In genomic region chr1:153556202-153556601, GRCm38 (mm10) we compare ENCODE assay signal across 19 mouse cellular contexts. TPM values are rescaled to one million over a fixed set of nuclear protein-coding genes. Genes with fewer than 3 reads are reported as not detected.
DNase-seq lines count a peak whose midpoint lies in the region; ATAC-seq and TF ChIP-seq lines count a peak whose summit lies in the region.
"Had no signal": no experiment of that assay in that cellular context is flagged by ENCODE, and none has a peak within 500 bp of the region (broad histone marks: within the 10 kb centered on the region; RNA-seq: fewer than 3 reads in every experiment).

No protein-coding gene starts in this region.

- H3K36me3 ChIP-seq in limb, embryonic 11.5 days (ENCODE audit: control insufficient read depth, insufficient read depth, low read length), result no peaks in the 10 kb centered on the region
- no peaks in the 10 kb centered on the region for H3K36me3 ChIP-seq in limb, embryonic 10.5 days
- H3K36me3 ChIP-seq in limb, embryonic 13.5 days, result no peaks in the 10 kb centered on the region
- no peaks in the 10 kb centered on the region for H3K36me3 ChIP-seq in liver, postnatal 0 days (replicated peaks; ENCODE audit: insufficient read depth, low read length)
- H3K36me3 ChIP-seq: embryonic facial prominence, embryonic 15.5 days; G1E; hindbrain, embryonic 12.5 days; hindbrain, embryonic 15.5 days had no signal

- no peak overlapping the region for H3K4me2 ChIP-seq in limb, embryonic 11.5 days (ENCODE audit: low read depth, severe bottlenecking)
- H3K4me2 ChIP-seq in limb, embryonic 13.5 days (replicated peaks), result no peak overlapping the region
- H3K4me2 ChIP-seq in liver, postnatal 0 days (ENCODE audit: low read depth, low read length), result no peak overlapping the region
- H3K4me2 ChIP-seq: embryonic facial prominence, embryonic 15.5 days; heart, embryonic 11.5 days; hindbrain, embryonic 12.5 days; hindbrain, embryonic 15.5 days had no signal

- no peak overlapping the region for H3K27ac ChIP-seq in limb, embryonic 11.5 days (replicated peaks; ENCODE audit: low read depth, low read length)
- H3K27ac ChIP-seq in limb, embryonic 10.5 days, result no peak overlapping the region
- no peak overlapping the region for H3K27ac ChIP-seq in limb, embryonic 13.5 days
- H3K27ac ChIP-seq in liver, postnatal 0 days (ENCODE audit: low read depth), result no peak overlapping the region
- H3K27ac ChIP-seq: embryonic facial prominence, embryonic 15.5 days; gastrocnemius, adult 2 months; hindbrain, embryonic 12.5 days; hindbrain, embryonic 15.5 days had no signal

- no peaks in the 10 kb centered on the region for H3K9me3 ChIP-seq in limb, embryonic 11.5 days (ENCODE audit: control insufficient read depth, low read length)
- H3K9me3 ChIP-seq in limb, embryonic 10.5 days (replicated peaks), result no peaks in the 10 kb centered on the region
- H3K9me3 ChIP-seq in limb, embryonic 13.5 days, result no peaks in the 10 kb centered on the region
- H3K9me3 ChIP-seq in liver, postnatal 0 days (ENCODE audit: low read length), result no peaks in the 10 kb centered on the region
- H3K9me3 ChIP-seq: embryonic facial prominence, embryonic 15.5 days; G1E; hindbrain, embryonic 12.5 days; hindbrain, embryonic 15.5 days had no signal

- TF ChIP-seq CTCF in liver, postnatal 0 days (IDR thresholded peaks at IDR 0.05; ENCODE audit: low read depth), result no peak

- ATAC-seq in limb, embryonic 11.5 days (ENCODE audit: insufficient number of reproducible peaks, low FRiP score, low TSS enrichment, low read depth), result peak; percentile 57; the same call in 1 of the 2 replicates
- ATAC-seq in limb, embryonic 13.5 days (ENCODE audit: low FRiP score, low read depth), result peak; percentile 45; the same call in 1 of the 2 replicates
- ATAC-seq in liver, postnatal 0 days, result no peak

- no peak for DNase-seq in limb, embryonic 11.5 days (ENCODE audit: low spot score)
- DNase-seq in limb, embryonic 10.5 days (ENCODE audit: low spot score), result no peak
- DNase-seq in Muller cell, postnatal 12 days (ENCODE audit: inconsistent ontology term), result peak; percentile 58
- no peak for DNase-seq in liver, postnatal 0 days
- DNase-seq in thymus, postnatal 14 days, result no peak
- no peak for DNase-seq in right cerebral cortex, postnatal 14 days
- DNase-seq: adrenal gland, adult 8-10 months; adrenal gland, postnatal 25 days; heart, adult 11 months had no signal

- no peaks in the 10 kb centered on the region for H3K4me1 ChIP-seq in limb, embryonic 11.5 days (ENCODE audit: control insufficient read depth, insufficient read depth, low read length)
- no peaks in the 10 kb centered on the region for H3K4me1 ChIP-seq in limb, embryonic 10.5 days
- 0 out of 2 replicates have a peak, but pooled peaks cover 2% of the 10 kb centered on the region for H3K4me1 ChIP-seq in limb, embryonic 13.5 days
- no peaks in the 10 kb centered on the region for H3K4me1 ChIP-seq in liver, postnatal 0 days (ENCODE audit: insufficient read depth)

- no peak for TF ChIP-seq EP300 in liver, postnatal 0 days (IDR thresholded peaks at IDR 0.05; ENCODE audit: low read depth)

- no peaks in the 10 kb centered on the region for H3K27me3 ChIP-seq in limb, embryonic 11.5 days (ENCODE audit: control insufficient read depth, insufficient read depth, low read length)
- peaks cover 3% of the 10 kb centered on the region; the same call in 1 of the 2 replicates for H3K27me3 ChIP-seq in limb, embryonic 10.5 days (ENCODE audit: low read depth, poor library complexity, severe bottlenecking)
- H3K27me3 ChIP-seq in limb, embryonic 13.5 days, result no peaks in the 10 kb centered on the region
- H3K27me3 ChIP-seq in liver, postnatal 0 days (ENCODE audit: insufficient read depth, low read length), result no peaks in the 10 kb centered on the region
- H3K27me3 ChIP-seq: CH12.LX; embryonic facial prominence, embryonic 15.5 days; hindbrain, embryonic 15.5 days had no signal

- 63% methylated on average over 4 of the region's 4 CpGs for WGBS in limb, embryonic 11.5 days
- 75% methylated on average over 4 of the region's 4 CpGs for WGBS in limb, embryonic 10.5 days
- 64% methylated on average over 4 of the region's 4 CpGs for WGBS in limb, embryonic 13.5 days
- 87% methylated on average over 4 of the region's 4 CpGs for WGBS in liver, postnatal 0 days (ENCODE audit: insufficient replicate concordance)

- no peak overlapping the region for H3K9ac ChIP-seq in limb, embryonic 11.5 days (ENCODE audit: low read length)
- H3K9ac ChIP-seq in limb, embryonic 13.5 days, result no peak overlapping the region
- H3K9ac ChIP-seq in liver, postnatal 0 days (replicated peaks), result no peak overlapping the region
- H3K9ac ChIP-seq: embryonic facial prominence, embryonic 15.5 days; forebrain, postnatal 0 days; hindbrain, embryonic 12.5 days; hindbrain, embryonic 15.5 days had no signal

- no peak overlapping the region for H3K4me3 ChIP-seq in limb, embryonic 11.5 days (ENCODE audit: low read depth, low read length)
- no peak overlapping the region for H3K4me3 ChIP-seq in limb, embryonic 10.5 days
- H3K4me3 ChIP-seq in limb, embryonic 13.5 days, result no peak overlapping the region
- H3K4me3 ChIP-seq in liver, postnatal 0 days (ENCODE audit: low read depth, low read length), result no peak overlapping the region
- H3K4me3 ChIP-seq: embryonic facial prominence, embryonic 15.5 days; gastrocnemius, adult 2 months; hindbrain, embryonic 12.5 days; hindbrain, embryonic 15.5 days had no signal

RNA-seq across cellular contexts. Expression of gene Npl, which starts 6.4 kb away (rescaled TPM):
- 4.3 and 5.1 TPM in 2 replicates for polyA plus RNA-seq in limb, embryonic 11.5 days (2014; fragmentation: Nextera tagmentation; extraction: Ambion mirVana)
- 4.9 and 5.2 TPM in 2 replicates for polyA plus RNA-seq in limb, embryonic 10.5 days (2016; fragmentation: Nextera tagmentation; extraction: Ambion mirVana)
- 9.5 and 9.9 TPM in 2 replicates for polyA plus RNA-seq in limb, embryonic 13.5 days (2015; fragmentation: Nextera tagmentation; extraction: Ambion mirVana)
- polyA plus RNA-seq in liver, postnatal 0 days (2015; fragmentation: Nextera tagmentation; extraction: Ambion mirVana), result 6.8 TPM in 2 replicates
- polyA plus RNA-seq: activated CD4-positive, CD25-positive, alpha-beta regulatory T cell, adult 4 months had no signal
